Mouse (Mus musculus) hindbrain, embryonic 10.5 days (tissue): ENCODE results near the gene Rgs5. TPM values are rescaled to one million over a fixed set of nuclear protein-coding genes. Genes with fewer than 3 reads are reported as not detected.
A peak's percentile ranks its signal among the peaks of the same experiment; 100 is the strongest.

ENCODE experiments used
- DNase-seq: peaks from one replicate; pipeline ENCODE4 v3.0.0-alpha.2; 2017; ENCODE audit warnings: low spot score
- H3K27ac ChIP-seq: fragments of 300-500 bp; sonication (generic); 2 replicates; pipeline ENCODE4 v1.5.1; 2016; ENCODE audit warnings: mild to moderate bottlenecking, moderate library complexity
- H3K27me3 ChIP-seq: fragments of 300-500 bp; sonication (generic); 2 replicates; pipeline ENCODE4 v1.6.1; 2016; ENCODE audit warnings: mild to moderate bottlenecking; ENCODE audit not compliant: poor library complexity, insufficient read depth, severe bottlenecking
- H3K36me3 ChIP-seq: fragments of 300-500 bp; sonication (generic); 2 replicates; pipeline ENCODE4 v1.6.1; 2016; ENCODE audit warnings: mild to moderate bottlenecking, moderate library complexity
- H3K4me1 ChIP-seq: fragments of 300-500 bp; sonication (generic); replicated peaks from 2 replicates; pipeline ENCODE4 v1.6.1; 2016; ENCODE audit warnings: mild to moderate bottlenecking
- H3K4me3 ChIP-seq: fragments of 300-500 bp; sonication (generic); 2 replicates; pipeline ENCODE4 v1.5.1; 2016; ENCODE audit warnings: mild to moderate bottlenecking, moderate library complexity
- H3K9me3 ChIP-seq: fragments of 300-500 bp; sonication (generic); 2 replicates; pipeline ENCODE4 v1.6.1; 2016; ENCODE audit warnings: mild to moderate bottlenecking, moderate library complexity
- WGBS: fragments of 180-500 bp; shearing (Covaris S2); methylation state at CpG from one replicate; pipeline ENCODE4 v1.1.7; 2016; 5-methylcytosine and 5-hydroxymethylcytosine counted together
- polyA plus RNA-seq: library from polyadenylated mRNA; unstranded; fragments of >200 nt; fragmentation: Nextera tagmentation; extraction: Ambion mirVana; gene quantifications from 2 replicates; pipeline ENCODE4 v1.2.1, GENCODE M21; 2016

Rgs5 gene
- polyA plus RNA-seq, 1 experiment from 2014 or later = 1.4 TPM

DNA sequence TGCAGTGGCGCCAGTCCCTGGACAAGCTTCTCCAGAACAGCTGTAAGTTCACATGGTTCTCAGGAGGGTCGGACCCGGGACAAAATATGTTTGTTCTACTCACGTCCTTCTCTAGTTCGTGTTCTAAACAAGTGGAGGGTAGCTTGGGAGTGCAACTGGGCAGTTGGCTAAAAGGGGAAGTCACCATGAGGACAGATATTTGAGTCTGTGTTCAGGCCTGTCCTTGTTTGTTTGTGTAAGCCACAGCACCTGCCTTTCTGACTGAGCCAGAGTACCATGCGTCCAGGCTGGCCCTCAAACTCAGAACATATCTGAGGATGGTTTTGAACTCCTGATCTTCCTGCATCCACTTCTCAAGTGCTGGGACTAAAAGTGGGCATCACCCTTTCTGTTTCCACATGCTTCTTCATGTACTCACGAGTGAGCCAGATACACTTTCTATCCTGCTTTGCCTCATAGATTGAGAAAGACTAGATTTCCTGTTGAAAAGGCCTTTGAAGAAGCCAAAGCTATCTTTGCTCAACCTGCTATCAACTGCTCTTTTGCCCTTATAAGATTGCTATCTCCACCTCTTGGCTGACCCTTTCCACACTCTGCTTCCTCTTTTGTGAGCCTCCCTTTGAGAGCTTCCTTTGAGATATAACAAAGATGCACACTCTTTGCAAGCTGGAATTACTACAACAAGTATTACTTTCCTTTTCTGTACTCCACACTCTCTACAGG lies 27.6 kb downstream of the Rgs5 start:
- WGBS = 82% methylated on average over 7 of the region's 7 CpGs
- Histone ChIP-seq H3K9me3 (no peaks in the 10 kb centered on the region), H3K27me3 (no peaks in the 10 kb centered on the region)

DNA sequence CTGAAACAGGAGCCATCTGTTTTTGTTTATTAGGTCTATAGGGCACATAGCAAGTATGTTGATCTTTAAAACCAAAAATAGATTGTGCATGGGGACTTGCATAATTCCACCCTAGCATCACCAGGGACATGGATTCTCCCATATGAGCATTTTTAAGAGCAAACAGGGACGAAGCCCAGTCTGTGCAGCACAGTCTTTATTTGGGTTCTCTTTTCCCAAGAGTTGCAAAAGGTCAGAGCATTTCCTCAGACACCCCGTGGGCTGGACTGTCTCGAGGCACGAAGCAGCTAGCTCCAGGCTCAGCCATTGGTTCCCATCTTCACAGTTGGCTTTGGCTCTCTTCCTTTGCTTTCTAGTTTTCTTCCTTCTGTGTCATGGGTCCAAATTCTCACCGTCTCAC lies 30.0 kb downstream of the Rgs5 start:
- no peaks in the 10 kb centered on the region for H3K4me1 ChIP-seq
- H3K27ac ChIP-seq = no peak overlapping the region
- H3K36me3 ChIP-seq = no peaks in the 10 kb centered on the region
- no peak overlapping the region for H3K4me3 ChIP-seq
- no peaks in the 10 kb centered on the region for H3K9me3 ChIP-seq
- WGBS = 56% methylated on average over 5 of the region's 5 CpGs
- no peaks in the 10 kb centered on the region for H3K27me3 ChIP-seq
- DNase-seq = no peak

More for the DNA sequence above, 27.6 kb downstream of the Rgs5 start:
- H3K36me3 ChIP-seq = no peaks in the 10 kb centered on the region
- no peak overlapping the region for H3K27ac ChIP-seq
- H3K4me1 ChIP-seq = no peaks in the 10 kb centered on the region
- no peak for DNase-seq
- no peak overlapping the region for H3K4me3 ChIP-seq

DNA sequence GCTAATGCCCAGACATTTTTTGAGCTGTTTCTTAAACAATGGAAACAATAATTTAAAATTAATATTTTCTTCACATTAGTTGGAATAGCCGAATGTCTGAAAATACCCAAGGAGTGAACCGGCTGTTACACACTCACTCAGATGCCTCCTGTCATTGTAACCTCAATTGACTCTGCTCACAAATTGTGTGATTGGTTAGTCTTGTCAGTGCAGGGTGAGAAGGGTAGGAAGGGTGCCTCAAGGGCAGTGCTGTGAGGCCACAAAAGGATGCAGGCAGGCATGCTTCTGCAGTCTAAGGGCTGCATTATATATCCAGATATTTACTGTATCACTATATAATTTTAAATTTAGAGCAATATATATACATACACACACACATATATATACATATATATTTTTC lies 37.7 kb downstream of the Rgs5 start:
- Histone ChIP-seq H3K27ac (no peak overlapping the region), H3K4me3 (no peak overlapping the region), H3K27me3 (no peaks in the 10 kb centered on the region), H3K36me3 (no peaks in the 10 kb centered on the region), H3K9me3 (no peaks in the 10 kb centered on the region), H3K4me1 (peaks cover 5% of the 10 kb centered on the region)
- no peak for DNase-seq
- WGBS = 77% methylated on average over 2 of the region's 2 CpGs

- H3K4me1 ChIP-seq = peaks cover 5% of the 10 kb centered on the region
- no peaks in the 10 kb centered on the region for H3K36me3 ChIP-seq
- no peak for DNase-seq
- H3K9me3 ChIP-seq = no peaks in the 10 kb centered on the region
- no peak overlapping the region for H3K4me3 ChIP-seq
- no peaks in the 10 kb centered on the region for H3K27me3 ChIP-seq
- peak overlapping the region; percentile 16; the same call in 1 of the 2 replicates for H3K27ac ChIP-seq
- WGBS = 63% methylated on average over 3 of the region's 3 CpGs
Measured at GRCm38 (mm10) chr1:169693537-169693936, 38.2 kb downstream of the Rgs5 start.

DNA sequence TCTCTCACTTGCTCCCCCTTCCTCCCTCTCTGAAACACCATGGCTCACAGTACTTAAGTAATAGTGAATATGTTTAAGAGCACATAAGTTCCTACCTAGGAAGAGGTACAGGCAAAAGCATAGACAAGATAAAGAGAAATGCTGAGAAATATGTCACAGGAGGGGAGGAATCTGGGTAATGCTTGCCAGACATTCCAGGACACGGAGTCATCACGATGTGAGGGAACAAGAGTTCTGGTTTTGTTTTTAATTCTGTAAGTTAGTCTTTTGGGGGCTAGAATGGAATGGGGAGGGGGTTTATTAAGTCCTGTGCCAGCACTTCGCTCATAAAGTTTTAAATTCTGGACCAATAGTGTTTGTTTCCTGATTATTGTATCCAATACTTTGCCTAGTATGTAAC lies 40.1 kb downstream of the Rgs5 start:
- Histone ChIP-seq H3K4me3 (no peak overlapping the region), H3K36me3 (no peaks in the 10 kb centered on the region), H3K4me1 (peaks cover 5% of the 10 kb centered on the region), H3K27ac (no peak overlapping the region), H3K27me3 (no peaks in the 10 kb centered on the region), H3K9me3 (no peaks in the 10 kb centered on the region)
- DNase-seq = no peak
- WGBS = 86% methylated on average over 3 of the region's 3 CpGs

DNA sequence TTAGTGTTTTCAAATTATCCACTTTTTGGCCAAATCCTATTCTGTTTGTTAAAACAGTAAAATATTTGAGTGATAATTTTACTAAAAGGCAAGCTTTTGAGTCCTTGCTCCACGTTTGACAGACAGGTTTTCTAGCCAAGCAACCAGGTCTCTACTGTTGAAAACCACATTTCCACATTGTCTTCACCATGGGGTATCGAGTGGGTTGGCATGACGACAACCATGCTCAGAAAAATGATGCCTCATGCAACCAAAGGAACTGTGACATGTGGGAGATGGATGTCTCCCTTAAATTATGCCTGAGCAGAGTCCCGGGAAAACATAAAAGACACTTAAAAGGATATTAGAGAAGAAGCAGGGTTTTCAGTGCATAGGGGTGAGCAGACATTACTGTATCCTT lies 41.9 kb downstream of the Rgs5 start:
- DNase-seq = no peak
- 73% methylated on average over 4 of the region's 4 CpGs for WGBS
- no peaks in the 10 kb centered on the region for H3K9me3 ChIP-seq
- H3K4me3 ChIP-seq = no peak overlapping the region
- H3K27me3 ChIP-seq = no peaks in the 10 kb centered on the region
- H3K36me3 ChIP-seq = no peaks in the 10 kb centered on the region
- H3K27ac ChIP-seq = no peak overlapping the region
- H3K4me1 ChIP-seq = peaks cover 5% of the 10 kb centered on the region

DNA sequence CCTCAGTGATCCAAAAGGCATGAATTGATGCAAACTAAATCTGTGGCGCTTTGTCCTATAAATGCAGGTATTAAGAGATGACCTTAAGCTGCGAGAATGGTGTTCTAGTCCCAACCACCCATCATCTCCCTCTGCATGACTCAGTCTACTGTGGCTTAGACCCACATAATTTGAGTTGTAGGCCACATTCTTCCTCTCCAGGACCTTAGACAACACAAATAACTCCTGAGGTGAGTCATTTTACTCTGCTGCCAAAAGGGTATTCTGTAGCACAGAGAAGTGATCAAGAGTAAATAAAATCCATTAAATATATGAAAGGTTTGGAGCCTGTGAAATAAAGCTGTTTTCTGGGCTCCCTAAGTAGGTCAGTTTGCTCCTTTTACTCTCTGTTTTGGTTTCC lies 43.9 kb downstream of the Rgs5 start:
- no peaks in the 10 kb centered on the region for H3K36me3 ChIP-seq
- no peak overlapping the region for H3K4me3 ChIP-seq
- no peaks in the 10 kb centered on the region for H3K9me3 ChIP-seq
- no peak for DNase-seq
- no peaks in the 10 kb centered on the region for H3K27me3 ChIP-seq
- WGBS = 88% methylated on average over 2 of the region's 2 CpGs
- no peak overlapping the region for H3K27ac ChIP-seq
- H3K4me1 ChIP-seq = peaks cover 7% of the 10 kb centered on the region; the same call in 1 of the 2 replicates

DNA sequence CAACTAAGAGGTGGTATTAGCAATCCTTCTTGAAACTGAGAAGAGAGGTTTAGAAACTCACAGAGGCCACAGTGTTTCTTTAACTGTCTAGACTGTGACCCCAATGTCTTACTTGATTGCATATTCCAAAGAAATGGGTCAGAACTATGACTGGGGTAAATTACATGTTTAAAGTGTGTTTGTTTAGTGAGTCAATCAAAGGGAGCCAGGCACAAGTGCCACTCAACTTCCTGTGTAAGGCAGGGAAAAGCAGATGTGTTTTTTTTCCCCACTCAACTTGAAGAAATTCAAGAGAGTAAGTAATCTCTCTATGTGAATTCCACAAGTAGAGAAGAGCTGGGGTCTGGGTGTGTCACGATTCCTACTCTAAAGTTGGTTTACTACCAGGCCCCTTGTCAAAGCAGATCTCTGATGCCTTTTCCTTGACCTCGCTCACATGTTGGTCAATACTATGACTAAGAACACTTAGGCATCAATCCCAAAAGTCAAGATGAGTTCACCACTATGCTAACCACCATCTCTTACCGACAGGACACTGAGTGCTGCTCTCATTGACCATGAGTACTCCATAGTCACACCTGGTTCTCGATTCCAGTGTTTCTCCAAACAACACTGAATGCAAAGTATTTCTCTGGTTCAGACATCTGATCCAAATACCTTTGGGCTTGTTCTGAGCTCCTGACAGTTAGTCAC lies 49.2 kb downstream of the Rgs5 start:
- Histone ChIP-seq H3K9me3 (no peaks in the 10 kb centered on the region), H3K4me3 (no peak overlapping the region), H3K4me1 (peaks cover 7% of the 10 kb centered on the region; the same call in 1 of the 2 replicates), H3K27me3 (no peaks in the 10 kb centered on the region), H3K36me3 (no peaks in the 10 kb centered on the region), H3K27ac (no peak overlapping the region)
- 86% methylated on average over 4 of the region's 4 CpGs for WGBS
- no peak for DNase-seq

- no peaks in the 10 kb centered on the region for H3K9me3 ChIP-seq
- no peak overlapping the region for H3K27ac ChIP-seq
- DNase-seq = no peak
- H3K4me3 ChIP-seq = no peak overlapping the region
- no peaks in the 10 kb centered on the region for H3K36me3 ChIP-seq
- no peaks in the 10 kb centered on the region for H3K27me3 ChIP-seq
- no peaks in the 10 kb centered on the region for H3K4me1 ChIP-seq
- WGBS = 83% methylated on average over 2 of the region's 2 CpGs
Measured at GRCm38 (mm10) chr1:169721836-169722235, 66.5 kb downstream of the Rgs5 start.

- Histone ChIP-seq H3K36me3 (no peaks in the 10 kb centered on the region), H3K27ac (no peak overlapping the region), H3K4me3 (no peak overlapping the region), H3K4me1 (peaks cover 8% of the 10 kb centered on the region; the same call in 1 of the 2 replicates), H3K9me3 (no peaks in the 10 kb centered on the region), H3K27me3 (no peaks in the 10 kb centered on the region)
- 81% methylated on average over 3 of the region's 3 CpGs for WGBS
- DNase-seq = no peak
Measured at GRCm38 (mm10) chr1:169726319-169726718, 71.0 kb downstream of the Rgs5 start.

GRCm38 (mm10) chr1:169730599-169731100 lies 75.3 kb downstream of the Rgs5 start:
- Histone ChIP-seq H3K9me3 (no peaks in the 10 kb centered on the region), H3K4me1 (peaks cover 8% of the 10 kb centered on the region; the same call in 1 of the 2 replicates), H3K36me3 (no peaks in the 10 kb centered on the region), H3K27ac (no peak overlapping the region), H3K27me3 (no peaks in the 10 kb centered on the region), H3K4me3 (no peak overlapping the region)
- WGBS = 51% methylated on average over 7 of the region's 7 CpGs
- DNase-seq = no peak

DNA sequence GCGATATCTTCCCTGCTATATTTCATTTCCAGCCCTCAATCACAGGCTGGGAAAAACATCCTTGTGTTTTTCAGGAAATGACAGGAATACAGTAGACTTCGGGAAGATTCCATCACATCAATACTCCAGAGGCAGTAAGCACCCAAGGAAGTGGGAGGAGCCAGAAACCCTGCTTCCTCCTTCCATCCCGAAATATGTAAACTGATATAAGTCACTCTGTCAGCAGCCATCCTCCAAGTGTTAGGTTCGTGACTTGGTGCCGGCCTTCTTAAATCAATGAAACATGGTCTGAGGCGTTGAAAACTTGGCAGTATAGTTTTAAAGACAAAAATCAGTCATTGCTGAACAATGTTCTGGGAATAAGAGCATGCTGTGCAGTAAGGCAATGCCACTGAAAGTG lies 80.8 kb downstream of the Rgs5 start:
- Histone ChIP-seq H3K9me3 (no peaks in the 10 kb centered on the region), H3K27ac (no peak overlapping the region), H3K4me3 (no peak overlapping the region), H3K27me3 (no peaks in the 10 kb centered on the region), H3K4me1 (no peaks in the 10 kb centered on the region), H3K36me3 (no peaks in the 10 kb centered on the region)
- WGBS = 77% methylated on average over 6 of the region's 6 CpGs
- DNase-seq = no peak

DNA sequence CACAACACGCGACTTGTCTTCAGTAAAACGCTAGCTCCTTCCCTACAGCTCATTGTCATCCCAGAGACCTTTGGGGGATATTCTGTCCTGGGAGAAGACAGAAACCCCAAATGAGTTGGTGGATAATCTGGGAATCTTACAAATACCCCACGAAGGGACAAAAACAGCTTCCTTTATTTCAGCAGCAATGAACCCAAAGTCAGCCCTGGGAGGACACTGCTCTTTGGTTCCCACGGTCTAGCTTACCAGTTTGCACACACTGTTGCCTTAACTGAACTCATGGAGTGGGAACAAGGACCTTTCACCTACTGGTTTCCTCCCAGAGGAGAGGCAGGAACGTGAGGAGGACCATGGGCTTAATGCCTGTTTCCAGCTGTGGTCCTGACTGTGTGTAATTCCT lies 81.9 kb downstream of the Rgs5 start:
- no peaks in the 10 kb centered on the region for H3K36me3 ChIP-seq

More for the DNA sequence above, 81.9 kb downstream of the Rgs5 start:
- no peak for DNase-seq
- Histone ChIP-seq H3K9me3 (no peaks in the 10 kb centered on the region), H3K27ac (no peak overlapping the region), H3K4me3 (no peak overlapping the region), H3K27me3 (no peaks in the 10 kb centered on the region), H3K4me1 (no peaks in the 10 kb centered on the region)
- 88% methylated on average over 6 of the region's 6 CpGs for WGBS
